Mouse (Mus musculus) olfactory bulb, adult 2 months (tissue): ENCODE measurements around the gene Sptbn1.

Experiments
- CTCF ChIP-seq: fragments of 200-500 bp; IDR thresholded peaks from 2 replicates; pipeline ENCODE4 v1.5.1; 2012; ENCODE audit warnings: low read depth, mild to moderate bottlenecking, low read length, moderate library complexity; ENCODE audit not compliant: insufficient read depth
- POLR2A ChIP-seq: fragments of 200-500 bp; IDR thresholded peaks from 2 replicates; pipeline ENCODE4 v1.6.1; 2012; ENCODE audit warnings: mild to moderate bottlenecking, low read depth, low read length, moderate library complexity; ENCODE audit not compliant: insufficient read depth

GRCm38 (mm10) chr11:30159545-30160255 is 108.3 kb downstream of the Sptbn1 start:
- no peak for TF ChIP-seq CTCF
- TF ChIP-seq POLR2A, result no peak
